Mouse (Mus musculus) 416B (cell line): Measurements from ENCODE around the gene Dennd4c.
A peak's percentile ranks its signal among the peaks of the same experiment; 100 is the strongest.
"Not testable (repeated sequence)": the region's sequence is repeated elsewhere in the genome, so short reads cannot be mapped to it uniquely, and the experiment has no call there.

Experiments used
- DNase-seq: peaks from one replicate; pipeline ENCODE4 v3.0.0; 2011; ENCODE audit warnings: low read depth

Gene Dennd4c

GRCm38 (mm10) chr4:86777587-86777986 lies 29.2 kb downstream of the Dennd4c start:
- DNase-seq, result no peak

- peak; percentile 24 for DNase-seq
Observed at GRCm38 (mm10) chr4:86810604-86811003, 62.2 kb downstream of the Dennd4c start.

- DNase-seq, result no peak
Observed at GRCm38 (mm10) chr4:86814850-86815249, 66.5 kb downstream of the Dennd4c start.

- peak; percentile 75 for DNase-seq
Observed at GRCm38 (mm10) chr4:86823169-86823568, 74.8 kb downstream of the Dennd4c start.

- no peak for DNase-seq
Observed at GRCm38 (mm10) chr4:86825143-86825542, 76.8 kb downstream of the Dennd4c start.

- no peak for DNase-seq
Observed at GRCm38 (mm10) chr4:86831896-86832295, 83.5 kb downstream of the Dennd4c start.

GRCm38 (mm10) chr4:86841141-86841540 lies 92.8 kb downstream of the Dennd4c start:
- not testable (repeated sequence) for DNase-seq

- DNase-seq, result no peak
Observed at GRCm38 (mm10) chr4:86845384-86845783, 97.0 kb downstream of the Dennd4c start.

- DNase-seq, result no peak
Observed at GRCm38 (mm10) chr4:86847246-86847645, 98.9 kb downstream of the Dennd4c start.

GRCm38 (mm10) chr4:86851331-86851730 lies 103.0 kb downstream of the Dennd4c start:
- no peak for DNase-seq

- DNase-seq, result peak; percentile 18
Observed at GRCm38 (mm10) chr4:86852018-86852417, 103.7 kb downstream of the Dennd4c start.

GRCm38 (mm10) chr4:86852813-86853590 lies 104.6 kb downstream of the Dennd4c start:
- DNase-seq, result peak; percentile 51

- DNase-seq, result peak; percentile 27
Observed at GRCm38 (mm10) chr4:86856304-86857112, 108.2 kb downstream of the Dennd4c start.

- peak; percentile 97 for DNase-seq
Observed at GRCm38 (mm10) chr4:86857113-86858069, 109.0 kb downstream of the Dennd4c start, which contains the start of gene Rps6. Rps6 (minus strand) TSS chr4:86857412.

GRCm38 (mm10) chr4:86858070-86858440 lies 109.7 kb downstream of the Dennd4c start:
- peak; percentile 4 for DNase-seq

GRCm38 (mm10) chr4:86864087-86864486 lies 115.7 kb downstream of the Dennd4c start:
- no peak for DNase-seq

- no peak for DNase-seq
Observed at GRCm38 (mm10) chr4:86871988-86872387, 123.6 kb downstream of the Dennd4c start.

- no peak for DNase-seq
Observed at GRCm38 (mm10) chr4:86873072-86873471, 124.7 kb downstream of the Dennd4c start.

GRCm38 (mm10) chr4:86874146-86874847 lies 125.9 kb downstream of the Dennd4c start, which contains the start of gene Acer2:
Acer2 (plus strand) TSS chr4:86874396.
- DNase-seq, result no peak

GRCm38 (mm10) chr4:86879477-86879876 lies 131.1 kb downstream of the Dennd4c start:
- no peak for DNase-seq

GRCm38 (mm10) chr4:86881178-86881577 lies 132.8 kb downstream of the Dennd4c start:
- DNase-seq, result no peak
